Comparison of ENCODE assay signal across 23 mouse cellular contexts in the genomic region with DNA sequence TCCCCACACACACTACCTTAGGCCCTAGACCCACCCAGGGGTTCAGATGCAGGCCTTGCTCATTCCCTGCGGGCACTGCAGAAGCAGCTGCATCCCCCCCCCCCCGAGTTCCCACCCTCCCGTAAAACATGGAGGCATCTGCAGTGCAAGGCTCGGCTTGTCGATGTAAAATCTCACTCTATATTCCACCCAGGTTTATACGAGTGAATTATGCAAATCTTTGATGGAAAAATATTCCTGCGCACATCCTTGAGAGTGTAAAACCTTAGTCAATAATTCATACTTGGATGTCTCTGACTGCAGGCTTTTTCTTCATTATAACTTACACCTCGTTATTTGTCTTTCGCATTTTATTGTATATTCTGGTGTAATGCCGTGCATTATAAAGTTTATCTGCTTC.
DNase-seq lines count a peak whose midpoint lies in the region; ATAC-seq and TF ChIP-seq lines count a peak whose summit lies in the region.
"Had no signal": no experiment of that assay in that cellular context is flagged by ENCODE, and none has a peak within 500 bp of the region (broad histone marks: within the 10 kb centered on the region; RNA-seq: fewer than 3 reads in every experiment).

No protein-coding gene starts in this region.

- no peak for DNase-seq in forebrain, embryonic 10.5 days (ENCODE audit: extremely low spot score, low spot score)
- peak; percentile 41 for DNase-seq in brain, embryonic 14.5 days (ENCODE audit: low read depth)
- DNase-seq in hindbrain, embryonic 14.5 days (ENCODE audit: low spot score), result no peak
- DNase-seq in left cerebral cortex, postnatal 10 days (ENCODE audit: extremely low spot score in 1 of 2, low spot score in 2 of 2), result no peak
- no peak for DNase-seq in cerebellum, adult 11-12 months
- DNase-seq: adrenal gland, postnatal 14 days; cerebellum, postnatal 10 days; gastrocnemius, postnatal 25 days; heart, adult 2 months; heart, postnatal 14 days; kidney, adult 18-20 months; left cerebral cortex, postnatal 4 days; lung, embryonic 14.5 days had no signal

- no peak overlapping the region for H3K4me2 ChIP-seq in forebrain, embryonic 12.5 days
- H3K4me2 ChIP-seq in hindbrain, embryonic 14.5 days (replicated peaks), result no peak overlapping the region
- no peak overlapping the region for H3K4me2 ChIP-seq in midbrain, embryonic 15.5 days
- H3K4me2 ChIP-seq: heart, embryonic 13.5 days; limb, embryonic 15.5 days; lung, embryonic 14.5 days; neural tube, embryonic 12.5 days had no signal

- H3K36me3 ChIP-seq in forebrain, embryonic 12.5 days (replicated peaks), result no peaks in the 10 kb centered on the region
- no peaks in the 10 kb centered on the region for H3K36me3 ChIP-seq in forebrain, embryonic 10.5 days (replicated peaks)
- no peaks in the 10 kb centered on the region for H3K36me3 ChIP-seq in hindbrain, embryonic 14.5 days (replicated peaks; ENCODE audit: control insufficient read depth, insufficient read depth)
- no peaks in the 10 kb centered on the region for H3K36me3 ChIP-seq in midbrain, embryonic 15.5 days (replicated peaks)
- H3K36me3 ChIP-seq: embryonic facial prominence, embryonic 10.5 days; heart, embryonic 13.5 days; limb, embryonic 15.5 days; neural tube, embryonic 12.5 days had no signal

- peaks cover 32% of the 10 kb centered on the region for H3K4me1 ChIP-seq in forebrain, embryonic 12.5 days
- H3K4me1 ChIP-seq in forebrain, embryonic 10.5 days, result peaks cover 9% of the 10 kb centered on the region
- peaks cover 16% of the 10 kb centered on the region for H3K4me1 ChIP-seq in hindbrain, embryonic 14.5 days (replicated peaks; ENCODE audit: control insufficient read depth, insufficient read depth, low read length)
- H3K4me1 ChIP-seq in midbrain, embryonic 15.5 days, result peaks cover 36% of the 10 kb centered on the region
- H3K4me1 ChIP-seq: limb, embryonic 15.5 days had no signal

- no peak for TF ChIP-seq POLR2A in brain, embryonic 14.5 days (IDR thresholded peaks at IDR 0.05; ENCODE audit: borderline replicate concordance, extremely low read depth, insufficient read depth, insufficient read length, poor library complexity, severe bottlenecking)

- no peak overlapping the region for H3K4me3 ChIP-seq in forebrain, embryonic 12.5 days (replicated peaks)
- no peak overlapping the region for H3K4me3 ChIP-seq in forebrain, embryonic 10.5 days
- no peak overlapping the region for H3K4me3 ChIP-seq in hindbrain, embryonic 14.5 days (replicated peaks; ENCODE audit: low read length)
- no peak overlapping the region for H3K4me3 ChIP-seq in midbrain, embryonic 15.5 days
- H3K4me3 ChIP-seq: embryonic facial prominence, embryonic 10.5 days; heart, adult 2 months; heart, embryonic 13.5 days; left cerebral cortex, adult 2 months; limb, embryonic 15.5 days; neural tube, embryonic 12.5 days had no signal

- ATAC-seq in forebrain, embryonic 12.5 days (ENCODE audit: low FRiP score), result no peak
- ATAC-seq in hindbrain, embryonic 14.5 days (ENCODE audit: low FRiP score), result no peak
- peak; percentile 51; the same call in 1 of the 2 replicates for ATAC-seq in midbrain, embryonic 15.5 days (replicated peaks)
- no peak for ATAC-seq in CD4-positive, CD25-positive, alpha-beta regulatory T cell, adult 4 months

- H3K27me3 ChIP-seq in forebrain, embryonic 12.5 days, result no peaks in the 10 kb centered on the region
- H3K27me3 ChIP-seq in forebrain, embryonic 10.5 days (ENCODE audit: poor library complexity, severe bottlenecking), result no peaks in the 10 kb centered on the region
- H3K27me3 ChIP-seq in hindbrain, embryonic 14.5 days (ENCODE audit: control insufficient read depth, insufficient read depth, low read length), result no peaks in the 10 kb centered on the region
- no peaks in the 10 kb centered on the region for H3K27me3 ChIP-seq in midbrain, embryonic 15.5 days (replicated peaks)
- H3K27me3 ChIP-seq: limb, embryonic 15.5 days; neural tube, embryonic 12.5 days had no signal

- H3K9ac ChIP-seq in forebrain, embryonic 12.5 days, result no peak overlapping the region
- H3K9ac ChIP-seq in hindbrain, embryonic 14.5 days, result no peak overlapping the region
- H3K9ac ChIP-seq in midbrain, embryonic 15.5 days, result no peak overlapping the region
- H3K9ac ChIP-seq: heart, embryonic 13.5 days; limb, embryonic 15.5 days; liver, embryonic 14.5 days; lung, embryonic 14.5 days; neural tube, embryonic 12.5 days had no signal

- 80% methylated on average over 10 of the region's 10 CpGs for WGBS in forebrain, embryonic 12.5 days
- WGBS in forebrain, embryonic 10.5 days, result 87% methylated on average over 10 of the region's 10 CpGs
- 63% methylated on average over 10 of the region's 10 CpGs for WGBS in hindbrain, embryonic 14.5 days
- 55% methylated on average over 10 of the region's 10 CpGs for WGBS in midbrain, embryonic 15.5 days

- no peak for TF ChIP-seq CTCF in brain, embryonic 14.5 days (IDR thresholded peaks at IDR 0.05; ENCODE audit: borderline replicate concordance, extremely low read depth, insufficient read depth, insufficient read length)

- 0 out of 2 replicates have a peak overlapping the region, but pooled peaks have one; percentile 4 for H3K27ac ChIP-seq in forebrain, embryonic 12.5 days
- H3K27ac ChIP-seq in forebrain, embryonic 10.5 days, result no peak overlapping the region
- peak overlapping the region; percentile 44; the same call in 1 of the 2 replicates for H3K27ac ChIP-seq in hindbrain, embryonic 14.5 days
- H3K27ac ChIP-seq in midbrain, embryonic 15.5 days, result peak overlapping the region; percentile 68
- H3K27ac ChIP-seq: embryonic facial prominence, embryonic 10.5 days; heart, adult 2 months; heart, embryonic 13.5 days; left cerebral cortex, adult 2 months; limb, embryonic 15.5 days; liver, embryonic 14.5 days; neural tube, embryonic 12.5 days; stomach, postnatal 0 days had no signal

- intact Hi-C loops in left cerebral cortex, postnatal 10 days (cut with DNase I), result no loop called here

- H3K9me3 ChIP-seq in forebrain, embryonic 12.5 days, result no peaks in the 10 kb centered on the region
- H3K9me3 ChIP-seq in forebrain, embryonic 10.5 days, result no peaks in the 10 kb centered on the region
- H3K9me3 ChIP-seq in hindbrain, embryonic 14.5 days (ENCODE audit: control insufficient read depth, low read length), result no peaks in the 10 kb centered on the region
- no peaks in the 10 kb centered on the region for H3K9me3 ChIP-seq in midbrain, embryonic 15.5 days
- H3K9me3 ChIP-seq: embryonic facial prominence, embryonic 10.5 days; heart, embryonic 13.5 days; limb, embryonic 15.5 days; neural tube, embryonic 12.5 days had no signal
